Mouse (Mus musculus) lung, embryonic 14.5 days (tissue): ENCODE data around the gene Cnga2. TPM values are rescaled to one million over a fixed set of nuclear protein-coding genes. Genes with fewer than 3 reads are reported as not detected.

Experiments used
- ATAC-seq: fragments of 200-750 bp; cut with Nextera tagmentation; 2 replicates; pipeline ENCODE4 v1.8.0; 2017; ENCODE audit warnings: mild to moderate bottlenecking, moderate TSS enrichment, moderate library complexity; ENCODE audit not compliant: insufficient read depth
- DNase-seq: peaks from one replicate; pipeline ENCODE4 v3.0.0-alpha.2; 2015
- H3K27ac ChIP-seq: fragments of 300-500 bp; sonication (generic); 2 replicates; pipeline ENCODE4 v1.5.1; 2014; ENCODE audit warnings: low read depth, mild to moderate bottlenecking, moderate library complexity
- H3K27me3 ChIP-seq: fragments of 300-500 bp; sonication (generic); 2 replicates; pipeline ENCODE4 v1.6.1; 2014; ENCODE audit warnings: low read length, control low read depth; ENCODE audit not compliant: insufficient read depth
- H3K36me3 ChIP-seq: fragments of 300-500 bp; sonication (generic); 2 replicates; pipeline ENCODE4 v1.6.1; 2014; ENCODE audit warnings: control low read depth; ENCODE audit not compliant: insufficient read depth
- H3K4me1 ChIP-seq: fragments of 300-500 bp; sonication (generic); 2 replicates; pipeline ENCODE4 v1.6.1; 2014; ENCODE audit warnings: antibody characterized with exemption, control low read depth; ENCODE audit not compliant: insufficient read depth
- H3K4me2 ChIP-seq: fragments of 300-500 bp; sonication (generic); 2 replicates; pipeline ENCODE4 v1.6.1; 2014; ENCODE audit warnings: mild to moderate bottlenecking
- H3K4me3 ChIP-seq: fragments of 300-500 bp; sonication (generic); 2 replicates; pipeline ENCODE4 v1.5.1; 2014; ENCODE audit warnings: low read depth, low read length
- H3K9ac ChIP-seq: fragments of 300-500 bp; sonication (generic); 2 replicates; pipeline ENCODE4 v1.6.1; 2014
- H3K9me3 ChIP-seq: fragments of 300-500 bp; sonication (generic); 2 replicates; pipeline ENCODE4 v1.6.1; 2016; ENCODE audit warnings: low read depth, low read length, control low read depth
- CTCF ChIP-seq: IDR thresholded peaks from 2 replicates; pipeline ENCODE4 v1.5.1; 2016; ENCODE audit warnings: antibody characterized with exemption, low read depth
- WGBS: fragments of 180-500 bp; shearing (Covaris S2); extraction: QIAGEN DNeasy Blood & Tissue Kit; methylation state at CpG from one replicate; pipeline ENCODE4 v1.1.7; 2014; 5-methylcytosine and 5-hydroxymethylcytosine counted together
- polyA plus RNA-seq: library from polyadenylated mRNA; unstranded; fragments of >200 nt; fragmentation: Nextera tagmentation; extraction: Ambion mirVana; gene quantifications from 2 replicates; pipeline ENCODE4 v1.2.1, GENCODE M21; 2014

Gene Cnga2
- polyA plus RNA-seq, 1 experiment from 2014 or later = 0.34 TPM

- H3K9me3 ChIP-seq = no peaks in the 10 kb centered on the region
- no peaks in the 10 kb centered on the region for H3K4me1 ChIP-seq
- ATAC-seq (peak; percentile 35; the same call in 1 of the 2 replicates), DNase-seq (peak; percentile 2)
- H3K4me3 ChIP-seq = no peak overlapping the region
- H3K4me2 ChIP-seq = no peak overlapping the region
- no peak overlapping the region for H3K27ac ChIP-seq
- no peak for TF ChIP-seq CTCF
- no peak overlapping the region for H3K9ac ChIP-seq
- H3K27me3 ChIP-seq = no peaks in the 10 kb centered on the region
- no peaks in the 10 kb centered on the region for H3K36me3 ChIP-seq
Measured at GRCm38 (mm10) chrX:72009930-72010329, 18.3 kb downstream of the Cnga2 start.

- no peak overlapping the region for H3K4me3 ChIP-seq
- H3K4me2 ChIP-seq = no peak overlapping the region
- H3K9me3 ChIP-seq = no peaks in the 10 kb centered on the region
- H3K27ac ChIP-seq = no peak overlapping the region
- DNase-seq (peak; percentile 46), ATAC-seq (peak; percentile 49; the same call in 1 of the 2 replicates)
- H3K27me3 ChIP-seq = no peaks in the 10 kb centered on the region
- no peak overlapping the region for H3K9ac ChIP-seq
- WGBS = 61% methylated on average over 9 of the region's 9 CpGs
- no peaks in the 10 kb centered on the region for H3K36me3 ChIP-seq
- TF ChIP-seq CTCF = no peak
- no peaks in the 10 kb centered on the region for H3K4me1 ChIP-seq
Measured at GRCm38 (mm10) chrX:72012236-72012635, 20.6 kb downstream of the Cnga2 start.

DNA sequence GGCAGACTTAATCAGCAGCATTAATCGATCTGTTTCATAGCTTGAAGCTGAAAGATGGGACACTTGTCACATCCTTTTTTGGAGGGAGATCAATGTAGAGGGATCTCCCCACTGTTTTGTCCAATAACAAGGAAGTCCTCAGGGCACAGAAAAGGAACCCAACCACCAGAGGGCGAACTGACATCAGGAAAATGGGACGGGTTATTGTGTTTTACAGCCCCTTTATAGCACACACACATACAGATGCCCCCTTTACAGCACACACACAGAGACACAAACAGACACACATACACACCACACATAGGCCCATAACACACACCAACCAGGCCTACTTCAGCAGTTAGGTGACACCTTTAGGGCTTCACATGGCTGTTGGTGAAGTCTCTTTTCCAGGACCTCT, 21.2 kb downstream of the Cnga2 start:
- H3K27me3 ChIP-seq = no peaks in the 10 kb centered on the region
- H3K9ac ChIP-seq = no peak overlapping the region
- H3K4me3 ChIP-seq = no peak overlapping the region
- DNase-seq (peak; percentile 42), ATAC-seq (no peak)
- no peak overlapping the region for H3K4me2 ChIP-seq
- H3K9me3 ChIP-seq = no peaks in the 10 kb centered on the region
- H3K4me1 ChIP-seq = no peaks in the 10 kb centered on the region
- H3K36me3 ChIP-seq = no peaks in the 10 kb centered on the region
- TF ChIP-seq CTCF = peak; percentile 53
- 28% methylated on average over 3 of the region's 3 CpGs for WGBS
- H3K27ac ChIP-seq = no peak overlapping the region

DNA sequence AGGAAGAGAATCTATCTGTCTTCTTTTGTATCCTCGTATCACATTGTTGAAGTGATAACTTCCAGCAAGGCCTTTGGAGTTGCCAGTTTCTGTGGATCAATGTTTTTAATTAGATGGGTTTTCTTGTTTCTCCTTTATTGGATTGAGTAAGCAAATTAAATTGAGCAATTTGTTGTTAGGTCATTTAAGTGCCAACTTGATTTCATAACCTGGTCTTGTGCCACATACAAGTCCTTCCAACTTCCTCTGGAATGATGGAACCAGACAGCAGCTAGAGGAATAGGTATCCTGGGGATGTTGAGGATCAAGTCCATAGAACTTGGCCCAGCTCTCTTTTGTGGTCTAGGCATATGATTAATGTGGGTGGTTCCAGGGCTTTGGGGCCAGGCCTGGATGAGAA, 30.6 kb downstream of the Cnga2 start:
- H3K4me2 ChIP-seq = no peak overlapping the region
- no peaks in the 10 kb centered on the region for H3K27me3 ChIP-seq
- 78% methylated on average over 1 of the region's 1 CpGs for WGBS
- no peak overlapping the region for H3K27ac ChIP-seq
- TF ChIP-seq CTCF = no peak
- no peak overlapping the region for H3K4me3 ChIP-seq
- no peak overlapping the region for H3K9ac ChIP-seq
- no peaks in the 10 kb centered on the region for H3K9me3 ChIP-seq
- no peaks in the 10 kb centered on the region for H3K36me3 ChIP-seq
- H3K4me1 ChIP-seq = no peaks in the 10 kb centered on the region
- DNase-seq (no peak), ATAC-seq (no peak)

- Histone ChIP-seq H3K36me3 (no peaks in the 10 kb centered on the region), H3K4me1 (no peaks in the 10 kb centered on the region), H3K9me3 (no peaks in the 10 kb centered on the region), H3K4me2 (no peak overlapping the region), H3K4me3 (no peak overlapping the region), H3K27ac (no peak overlapping the region), H3K27me3 (no peaks in the 10 kb centered on the region), H3K9ac (no peak overlapping the region)
- peak; percentile 69 for DNase-seq
- no peak for ATAC-seq
- peak; percentile 58 for TF ChIP-seq CTCF
- WGBS = 38% methylated on average over 10 of the region's 10 CpGs
Measured at GRCm38 (mm10) chrX:72022750-72023398, 31.2 kb downstream of the Cnga2 start.

GRCm38 (mm10) chrX:72023542-72023941, 31.9 kb downstream of the Cnga2 start:
- 66% methylated on average over 3 of the region's 3 CpGs for WGBS
- Histone ChIP-seq H3K27ac (no peak overlapping the region), H3K9me3 (no peaks in the 10 kb centered on the region), H3K9ac (no peak overlapping the region), H3K27me3 (no peaks in the 10 kb centered on the region), H3K4me2 (no peak overlapping the region), H3K36me3 (no peaks in the 10 kb centered on the region), H3K4me3 (no peak overlapping the region), H3K4me1 (no peaks in the 10 kb centered on the region)
- TF ChIP-seq CTCF = no peak
- ATAC-seq (no peak), DNase-seq (no peak)

- no peak overlapping the region for H3K9ac ChIP-seq
- no peak overlapping the region for H3K4me2 ChIP-seq
- DNase-seq (no peak), ATAC-seq (no peak)
- WGBS = 54% methylated on average over 3 of the region's 3 CpGs
- H3K4me1 ChIP-seq = no peaks in the 10 kb centered on the region
- no peaks in the 10 kb centered on the region for H3K36me3 ChIP-seq
- H3K9me3 ChIP-seq = no peaks in the 10 kb centered on the region
- no peak overlapping the region for H3K4me3 ChIP-seq
- H3K27ac ChIP-seq = no peak overlapping the region
- H3K27me3 ChIP-seq = no peaks in the 10 kb centered on the region
- no peak for TF ChIP-seq CTCF
Measured at GRCm38 (mm10) chrX:72044056-72044455, 52.4 kb downstream of the Cnga2 start.
